Mouse (Mus musculus): ENCODE data around the gene Izumo4.

Izumo4 gene

GRCm38 (mm10) chr10:80686617-80687016 lies 15.4 kb upstream of the Izumo4 start:
- DNase-seq (ENCODE audit: extremely low read depth, low read depth), result no peak

GRCm38 (mm10) chr10:80687850-80688249 lies 14.1 kb upstream of the Izumo4 start:
- no peak for DNase-seq (ENCODE audit: extremely low read depth, low read depth)

GRCm38 (mm10) chr10:80692249-80693165 lies 9.5 kb upstream of the Izumo4 start:
- DNase-seq (ENCODE audit: extremely low read depth, low read depth), result peak; percentile 76

- DNase-seq (ENCODE audit: extremely low read depth, low read depth), result no peak
Observed at GRCm38 (mm10) chr10:80693401-80694045, 8.5 kb upstream of the Izumo4 start.

GRCm38 (mm10) chr10:80694159-80694938 lies 7.6 kb upstream of the Izumo4 start:
- DNase-seq (ENCODE audit: extremely low read depth, low read depth), result no peak

- DNase-seq (ENCODE audit: extremely low read depth, low read depth), result peak; percentile 89
Observed at GRCm38 (mm10) chr10:80695186-80695585, 6.8 kb upstream of the Izumo4 start.

- DNase-seq (ENCODE audit: extremely low read depth, low read depth), result no peak
Observed at GRCm38 (mm10) chr10:80695801-80696501, 6.0 kb upstream of the Izumo4 start.

GRCm38 (mm10) chr10:80696502-80697392 lies 5.2 kb upstream of the Izumo4 start:
- peak; percentile 40 for DNase-seq (ENCODE audit: extremely low read depth, low read depth)

GRCm38 (mm10) chr10:80697393-80697787 lies 4.6 kb upstream of the Izumo4 start:
- no peak for DNase-seq (ENCODE audit: extremely low read depth, low read depth)

GRCm38 (mm10) chr10:80697812-80698211 lies 4.2 kb upstream of the Izumo4 start:
- peak; percentile 93 for DNase-seq (ENCODE audit: extremely low read depth, low read depth)

- DNase-seq (ENCODE audit: extremely low read depth, low read depth), result no peak
Observed at GRCm38 (mm10) chr10:80698605-80699004, 3.4 kb upstream of the Izumo4 start.

GRCm38 (mm10) chr10:80700038-80700504 lies 1.9 kb upstream of the Izumo4 start:
- no peak for DNase-seq (ENCODE audit: extremely low read depth, low read depth)

GRCm38 (mm10) chr10:80700732-80701131 lies 1.3 kb upstream of the Izumo4 start:
- DNase-seq (ENCODE audit: extremely low read depth, low read depth), result peak; percentile 74

- DNase-seq (ENCODE audit: extremely low read depth, low read depth), result peak; percentile 75
Observed at GRCm38 (mm10) chr10:80702536-80703390, 779 bp downstream of the Izumo4 start.

- DNase-seq (ENCODE audit: extremely low read depth, low read depth), result no peak
Observed at GRCm38 (mm10) chr10:80703643-80704042, 1.7 kb downstream of the Izumo4 start.

GRCm38 (mm10) chr10:80704418-80704817 lies 2.4 kb downstream of the Izumo4 start:
- DNase-seq (ENCODE audit: extremely low read depth, low read depth), result no peak

- no peak for DNase-seq (ENCODE audit: extremely low read depth, low read depth)
Observed at GRCm38 (mm10) chr10:80705033-80705432, 3.0 kb downstream of the Izumo4 start.

- DNase-seq (ENCODE audit: extremely low read depth, low read depth), result no peak
Observed at GRCm38 (mm10) chr10:80705479-80705878, 3.5 kb downstream of the Izumo4 start.

GRCm38 (mm10) chr10:80710834-80711233 lies 8.8 kb downstream of the Izumo4 start:
- DNase-seq (ENCODE audit: extremely low read depth, low read depth), result no peak

Data from MEL-GATA-1-ER (cell line).